ENCODE assay signal across 34 mouse cellular contexts in the genomic region with DNA sequence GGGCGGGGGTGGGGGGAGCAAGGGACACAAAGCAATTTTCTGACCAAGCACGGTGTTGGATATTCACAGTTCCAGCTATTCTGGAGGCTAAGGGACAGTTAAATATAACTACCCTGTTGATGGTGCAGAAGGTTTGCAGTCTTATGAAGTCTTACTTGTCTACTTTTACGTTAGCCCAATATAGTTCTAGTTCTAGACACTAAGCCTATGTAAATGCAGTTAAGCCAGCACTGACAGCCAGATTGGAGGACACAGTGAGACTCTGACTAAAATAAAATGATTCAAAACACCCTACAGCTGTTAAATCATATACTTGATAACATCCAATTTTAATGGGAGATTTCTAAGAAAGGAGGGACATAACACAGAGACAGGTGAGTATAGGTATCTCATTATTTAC.
"Had no signal": no experiment of that assay in that cellular context is flagged by ENCODE, and none has a peak within 500 bp of the region (broad histone marks: within the 10 kb centered on the region; RNA-seq: fewer than 3 reads in every experiment).

No protein-coding gene starts in this region.

- H3K9me3 ChIP-seq: heart, embryonic 10.5 days; heart, embryonic 12.5 days; heart, embryonic 13.5 days; heart, embryonic 15.5 days; hindbrain, embryonic 10.5 days; hindbrain, embryonic 12.5 days; hindbrain, embryonic 13.5 days; hindbrain, embryonic 15.5 days; intestine, embryonic 15.5 days; kidney, embryonic 15.5 days had no signal

- DNase-seq: heart, postnatal 10 days; heart, postnatal 14 days; heart, postnatal 36 days; kidney, adult 11 months; kidney, adult 18-20 months; kidney, adult 2 months; kidney, adult 8-10 months; kidney, adult 9 months; kidney, postnatal 10 days; kidney, postnatal 14 days; kidney, postnatal 25 days; kidney, postnatal 36 days; kidney, postnatal 4 days; layer of hippocampus, adult 9-11 months; layer of hippocampus, postnatal 36 days had no signal

- H3K36me3 ChIP-seq: heart, embryonic 10.5 days; heart, embryonic 12.5 days; heart, embryonic 13.5 days; heart, embryonic 15.5 days; hindbrain, embryonic 10.5 days; hindbrain, embryonic 12.5 days; hindbrain, embryonic 13.5 days; hindbrain, embryonic 15.5 days; intestine, embryonic 15.5 days; kidney, embryonic 15.5 days had no signal

- H3K4me2 ChIP-seq: heart, embryonic 11.5 days; heart, embryonic 12.5 days; heart, embryonic 13.5 days; heart, embryonic 15.5 days; hindbrain, embryonic 12.5 days; hindbrain, embryonic 13.5 days; hindbrain, embryonic 14.5 days; hindbrain, embryonic 15.5 days; intestine, embryonic 15.5 days; kidney, embryonic 15.5 days had no signal

- ATAC-seq: hindbrain, embryonic 16.5 days; hindbrain, postnatal 0 days; inflammation-experienced regulatory T-cells, adult 6 months; intestine, embryonic 15.5 days; intestine, embryonic 16.5 days; intestine, postnatal 0 days had no signal

- H3K27ac ChIP-seq: heart, embryonic 10.5 days; heart, embryonic 13.5 days; heart, embryonic 15.5 days; hindbrain, embryonic 10.5 days; hindbrain, embryonic 12.5 days; hindbrain, embryonic 13.5 days; hindbrain, embryonic 14.5 days; hindbrain, embryonic 15.5 days; hindbrain, postnatal 0 days; intestine, embryonic 15.5 days; kidney, embryonic 15.5 days; kidney, postnatal 0 days; layer of hippocampus, adult 2 months had no signal

- H3K4me3 ChIP-seq: heart, embryonic 10.5 days; heart, embryonic 12.5 days; heart, embryonic 13.5 days; heart, embryonic 15.5 days; hindbrain, embryonic 10.5 days; hindbrain, embryonic 12.5 days; hindbrain, embryonic 13.5 days; hindbrain, embryonic 15.5 days; intestine, embryonic 15.5 days; kidney, embryonic 15.5 days; layer of hippocampus, adult 2 months had no signal

- H3K9ac ChIP-seq: heart, embryonic 12.5 days; heart, embryonic 13.5 days; heart, embryonic 15.5 days; hindbrain, embryonic 12.5 days; hindbrain, embryonic 13.5 days; hindbrain, embryonic 14.5 days; hindbrain, embryonic 15.5 days; intestine, embryonic 15.5 days; kidney, embryonic 15.5 days had no signal

- H3K27me3 ChIP-seq: heart, embryonic 12.5 days; heart, embryonic 13.5 days; heart, embryonic 15.5 days; hindbrain, embryonic 12.5 days; hindbrain, embryonic 13.5 days; hindbrain, embryonic 15.5 days; intestine, embryonic 15.5 days; kidney, embryonic 15.5 days had no signal

- H3K4me1 ChIP-seq: heart, embryonic 10.5 days; hindbrain, embryonic 10.5 days; hindbrain, embryonic 12.5 days; hindbrain, embryonic 13.5 days; hindbrain, embryonic 15.5 days; intestine, embryonic 15.5 days; kidney, embryonic 15.5 days had no signal
